Mouse (Mus musculus) kidney, adult 2 months (tissue): ENCODE measurements around the gene Eps15l1.

ENCODE experiments used
- CTCF ChIP-seq: fragments of 200-500 bp; conservative IDR thresholded peaks from 2 replicates; pipeline ENCODE4 v1.5.1; 2011; ENCODE audit warnings: low read depth, mild to moderate bottlenecking, control low read depth, low read length, moderate library complexity, mixed read lengths; ENCODE audit not compliant: insufficient read depth, insufficient read length
- POLR2A ChIP-seq: fragments of 200-500 bp; IDR thresholded peaks from one replicate; pipeline ENCODE4 v1.6.1; 2011; ENCODE audit warnings: low read depth, low read length, control low read depth

DNA sequence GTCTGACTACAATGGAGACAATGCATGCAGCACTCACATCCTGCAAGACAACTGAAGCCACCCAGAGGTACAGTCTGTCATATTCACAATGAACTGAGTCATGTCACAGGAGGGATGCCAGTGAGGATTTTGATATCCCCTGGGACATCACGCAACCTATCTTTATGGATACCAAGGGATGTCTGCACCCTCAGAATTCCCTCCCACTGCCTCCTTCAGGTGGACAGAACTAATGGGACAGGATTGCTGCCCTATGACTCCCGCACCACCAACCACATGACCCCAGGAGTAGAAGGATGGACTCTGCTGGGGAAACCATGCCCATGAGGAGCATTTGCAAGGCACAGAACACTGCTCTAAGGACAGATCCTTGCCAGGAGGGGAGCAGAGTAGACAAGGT, 54.8 kb downstream of the Eps15l1 start:
- TF ChIP-seq POLR2A (no peak), CTCF (no peak)
